Mouse (Mus musculus) ES-Bruce4 (cell line): Measurements from ENCODE around the gene Ssbp4. TPM values are rescaled to one million over a fixed set of nuclear protein-coding genes. Genes with fewer than 3 reads are reported as not detected.

Experiments used
- H3K27ac ChIP-seq: 2 replicates; pipeline ENCODE4 v1.5.1; 2012; ENCODE audit warnings: low read length, inconsistent platforms; ENCODE audit not compliant: insufficient read depth
- H3K27me3 ChIP-seq: 2 replicates; pipeline ENCODE4 v1.6.1; 2012; ENCODE audit warnings: mild to moderate bottlenecking, low read length, inconsistent platforms; ENCODE audit not compliant: control insufficient read depth, poor library complexity, insufficient read depth, severe bottlenecking
- H3K36me3 ChIP-seq: 2 replicates; pipeline ENCODE4 v1.6.1; 2012; ENCODE audit warnings: inconsistent platforms, mild to moderate bottlenecking, low read length, moderate library complexity; ENCODE audit not compliant: control insufficient read depth, poor library complexity, insufficient read depth, severe bottlenecking
- H3K4me1 ChIP-seq: one replicate; pipeline ENCODE4 v1.8.1; 2011; ENCODE audit warnings: low read length; ENCODE audit not compliant: control insufficient read depth, insufficient read depth
- H3K4me3 ChIP-seq: 2 replicates; pipeline ENCODE4 v1.5.1; 2011; ENCODE audit warnings: low read depth, mild to moderate bottlenecking, low read length
- H3K9ac ChIP-seq: 2 replicates; pipeline ENCODE4 v1.6.1; 2012; ENCODE audit warnings: low read depth, mild to moderate bottlenecking, inconsistent platforms; ENCODE audit not compliant: poor library complexity, severe bottlenecking
- H3K9me3 ChIP-seq: replicated peaks from 2 replicates; pipeline ENCODE4 v1.6.1; 2012; ENCODE audit warnings: mild to moderate bottlenecking, low read length, inconsistent platforms; ENCODE audit not compliant: control insufficient read depth, poor library complexity, insufficient read depth, severe bottlenecking
- CTCF ChIP-seq: IDR thresholded peaks from one replicate; pipeline ENCODE4 v1.8.1; 2011; ENCODE audit warnings: low read depth, low read length
- EP300 ChIP-seq: IDR thresholded peaks from 2 replicates; pipeline ENCODE4 v1.6.1; 2011; ENCODE audit warnings: low read depth, low read length; ENCODE audit not compliant: insufficient read depth
- POLR2A ChIP-seq: IDR thresholded peaks from one replicate; pipeline ENCODE4 v1.8.1; 2011; ENCODE audit warnings: low read length; ENCODE audit not compliant: insufficient read depth
- polyA plus RNA-seq: library from polyadenylated mRNA; stranded (reverse); fragments of >200 nt; gene quantifications from 2 replicates; pipeline ENCODE4 v1.2.4, GENCODE M21; 2011; ENCODE audit warnings: low read depth; ENCODE audit not compliant: missing spikeins, insufficient read depth, insufficient read length

Gene Ssbp4
- polyA plus RNA-seq, 1 experiment = 50.2 TPM

DNA sequence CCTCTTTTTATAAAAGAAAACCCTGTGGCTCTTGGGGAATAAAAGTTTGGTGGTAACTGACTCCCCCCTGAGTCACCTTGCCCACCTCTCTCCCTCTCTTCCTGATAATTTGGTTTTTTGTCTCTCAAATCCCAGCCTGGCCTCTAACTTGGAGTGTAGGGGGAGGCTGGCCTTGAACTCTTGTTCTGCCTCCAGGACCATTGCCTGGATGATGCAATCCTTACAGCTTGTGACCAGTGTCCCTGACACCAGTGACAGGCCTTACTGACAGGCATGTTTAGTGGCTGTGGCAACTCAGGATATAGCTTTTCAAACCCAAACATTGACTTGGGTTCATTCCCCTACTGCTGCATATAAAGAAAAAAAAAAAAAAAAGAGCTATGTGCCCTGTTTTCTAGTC is 38.1 kb upstream of the Ssbp4 start:
- Histone ChIP-seq H3K9me3 (no peaks in the 10 kb centered on the region), H3K4me1 (peaks cover 27% of the 10 kb centered on the region), H3K36me3 (peaks cover 9% of the 10 kb centered on the region; the same call in 1 of the 2 replicates), H3K27ac (peak overlapping the region; percentile 73), H3K9ac (peak overlapping the region; percentile 50), H3K27me3 (no peaks in the 10 kb centered on the region), H3K4me3 (no peak overlapping the region)
- TF ChIP-seq POLR2A (no peak), EP300 (no peak), CTCF (no peak)

DNA sequence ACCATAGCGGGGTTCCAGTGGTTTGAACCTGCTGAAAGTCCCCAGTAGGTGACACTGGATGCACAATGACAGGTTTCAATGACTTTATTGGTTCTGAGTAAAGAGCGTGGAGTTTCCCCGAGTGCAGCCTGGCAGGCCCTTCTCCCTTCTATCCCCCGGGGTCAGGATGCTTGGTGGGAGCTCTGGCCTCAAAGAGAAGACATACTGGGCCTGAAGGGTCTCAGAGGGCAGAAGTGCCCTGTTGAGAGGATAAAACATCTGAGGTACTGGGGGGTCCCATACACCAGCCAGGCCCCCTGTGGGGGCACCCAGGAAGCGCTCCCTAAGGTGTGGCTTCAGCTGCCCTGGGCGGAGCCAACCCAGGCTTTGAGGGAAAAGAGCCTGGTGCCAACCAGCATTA is 37.7 kb upstream of the Ssbp4 start:
- peak overlapping the region; percentile 50 for H3K9ac ChIP-seq
- H3K27me3 ChIP-seq = no peaks in the 10 kb centered on the region
- TF ChIP-seq EP300 (no peak), POLR2A (no peak), CTCF (no peak)
- peak overlapping the region; percentile 73 for H3K27ac ChIP-seq
- H3K4me3 ChIP-seq = no peak overlapping the region
- peaks cover 9% of the 10 kb centered on the region; the same call in 1 of the 2 replicates for H3K36me3 ChIP-seq
- no peaks in the 10 kb centered on the region for H3K9me3 ChIP-seq
- peaks cover 27% of the 10 kb centered on the region for H3K4me1 ChIP-seq

DNA sequence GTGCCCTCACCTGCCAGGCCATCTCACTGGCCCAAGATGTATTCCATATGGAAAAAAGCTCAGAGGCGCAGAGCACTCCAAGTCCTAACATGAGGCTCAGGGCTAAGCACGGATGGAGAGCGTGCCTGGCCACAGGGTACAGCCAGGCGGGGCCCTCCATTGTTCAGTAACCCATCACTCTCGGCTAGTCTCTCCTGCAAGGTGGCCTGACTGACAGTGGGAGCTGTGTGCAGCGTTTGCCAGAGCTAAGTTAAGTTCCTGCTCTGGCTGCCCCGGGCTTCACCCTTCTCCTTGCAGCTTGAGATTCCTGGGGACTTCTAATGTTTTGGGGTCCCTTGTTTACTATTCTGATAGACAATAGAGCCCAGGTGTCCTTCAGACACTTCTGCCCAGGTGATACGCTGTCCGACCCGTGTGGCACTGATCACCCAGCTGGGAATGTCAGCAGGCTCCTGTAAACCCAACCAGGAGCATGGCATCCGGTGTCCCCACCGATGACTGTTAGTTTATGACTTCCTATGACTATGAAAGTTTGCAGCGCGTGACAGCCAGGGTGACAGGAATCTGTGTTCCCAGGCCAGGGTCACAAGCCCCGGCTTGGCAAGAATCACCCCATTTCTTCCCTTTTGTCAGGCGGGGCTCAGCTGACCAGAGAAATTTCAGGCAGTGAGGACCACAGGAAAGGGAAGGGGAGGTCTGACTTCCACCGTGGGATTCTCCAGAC is 37.0 kb upstream of the Ssbp4 start:
- Histone ChIP-seq H3K9ac (peak overlapping the region; percentile 50), H3K4me1 (peaks cover 25% of the 10 kb centered on the region), H3K4me3 (no peak overlapping the region), H3K27me3 (no peaks in the 10 kb centered on the region), H3K9me3 (no peaks in the 10 kb centered on the region), H3K36me3 (peaks cover 8% of the 10 kb centered on the region; the same call in 1 of the 2 replicates), H3K27ac (peak overlapping the region; percentile 73)
- TF ChIP-seq POLR2A = no peak
- no peak for TF ChIP-seq CTCF
- no peak for TF ChIP-seq EP300

DNA sequence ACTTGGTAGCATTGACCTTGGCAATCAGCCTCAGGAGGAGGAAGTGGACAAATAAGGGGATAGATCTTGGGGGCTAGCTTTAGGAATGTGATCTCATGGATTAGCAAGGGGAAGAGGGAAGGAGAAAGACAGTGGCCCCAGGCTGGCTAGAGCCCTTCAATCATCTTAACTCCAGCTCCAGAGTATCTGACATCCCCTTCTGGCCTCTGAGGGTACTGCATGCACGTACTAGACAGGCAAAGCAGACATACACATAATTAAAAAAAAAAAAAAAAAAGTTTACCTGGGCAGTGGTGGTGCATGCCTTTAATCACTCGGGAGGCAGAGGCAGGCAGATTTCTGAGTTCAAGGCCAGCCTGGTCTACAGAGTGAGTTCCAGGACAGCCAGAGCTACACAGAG is 35.4 kb upstream of the Ssbp4 start:
- Histone ChIP-seq H3K27me3 (no peaks in the 10 kb centered on the region), H3K4me1 (peaks cover 24% of the 10 kb centered on the region), H3K4me3 (no peak overlapping the region), H3K9me3 (no peaks in the 10 kb centered on the region), H3K9ac (no peak overlapping the region), H3K36me3 (no peaks in the 10 kb centered on the region), H3K27ac (no peak overlapping the region)
- TF ChIP-seq EP300 (no peak), CTCF (no peak), POLR2A (no peak)

DNA sequence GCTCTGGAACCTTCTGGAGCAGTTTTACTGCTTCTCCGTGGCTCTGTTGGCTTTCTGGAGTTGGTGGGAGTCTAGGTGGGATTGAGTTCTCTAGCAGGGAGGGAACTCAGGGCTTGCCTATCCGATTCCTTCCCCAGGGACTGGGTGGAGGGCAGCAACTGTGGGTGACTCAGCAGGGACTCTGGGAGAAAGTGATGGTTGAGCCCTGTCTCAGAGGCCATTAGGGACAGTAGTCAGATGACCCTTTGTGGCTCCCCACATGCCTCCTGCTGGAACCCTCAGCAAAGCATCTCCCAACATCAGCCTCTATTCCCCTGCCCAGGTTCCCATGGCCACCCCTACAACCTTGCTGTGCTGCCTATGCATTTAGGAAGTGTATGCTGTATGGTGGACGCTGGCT is 34.3 kb upstream of the Ssbp4 start:
- Histone ChIP-seq H3K9ac (no peak overlapping the region), H3K4me1 (peaks cover 22% of the 10 kb centered on the region), H3K27ac (no peak overlapping the region), H3K36me3 (no peaks in the 10 kb centered on the region), H3K9me3 (no peaks in the 10 kb centered on the region), H3K27me3 (no peaks in the 10 kb centered on the region), H3K4me3 (no peak overlapping the region)
- no peak for TF ChIP-seq EP300
- TF ChIP-seq CTCF = no peak

DNA sequence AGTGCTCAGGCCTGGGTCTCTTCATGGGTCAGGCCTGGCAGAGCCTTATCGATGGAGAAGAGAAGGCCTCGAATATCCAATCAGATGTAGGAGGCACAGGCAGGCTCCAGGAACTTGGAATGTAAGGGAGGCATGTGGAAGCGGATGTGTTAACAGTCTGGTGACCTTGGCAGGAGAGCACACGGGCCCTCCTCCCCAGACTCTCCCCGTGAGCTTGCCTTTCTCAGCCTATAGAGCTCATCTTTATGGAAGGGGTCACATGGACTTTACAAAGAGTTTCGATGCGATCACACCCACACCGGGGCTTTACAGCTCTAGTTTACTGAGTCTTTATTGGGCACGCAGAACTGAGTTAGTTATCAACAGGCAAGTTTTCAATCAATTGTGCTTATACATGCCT is 30.1 kb upstream of the Ssbp4 start:
- Histone ChIP-seq H3K27ac (peak overlapping the region; percentile 76), H3K4me3 (no peak overlapping the region), H3K27me3 (no peaks in the 10 kb centered on the region), H3K9ac (no peak overlapping the region), H3K4me1 (peaks cover 8% of the 10 kb centered on the region), H3K9me3 (no peaks in the 10 kb centered on the region), H3K36me3 (no peaks in the 10 kb centered on the region)
- TF ChIP-seq POLR2A = no peak
- 0 out of 2 replicates have a peak, but pooled peaks have one; percentile 19 for TF ChIP-seq EP300
- TF ChIP-seq CTCF = no peak
